Mouse (Mus musculus): Measurements from ENCODE around the gene Stk24. TPM values are rescaled to one million over a fixed set of nuclear protein-coding genes. Genes with fewer than 3 reads are reported as not detected.
A peak's percentile ranks its signal among the peaks of the same experiment; 100 is the strongest.

The Stk24 gene
- polyA plus RNA-seq, 1 experiment from 2014 or later, result 38.4 TPM

DNA sequence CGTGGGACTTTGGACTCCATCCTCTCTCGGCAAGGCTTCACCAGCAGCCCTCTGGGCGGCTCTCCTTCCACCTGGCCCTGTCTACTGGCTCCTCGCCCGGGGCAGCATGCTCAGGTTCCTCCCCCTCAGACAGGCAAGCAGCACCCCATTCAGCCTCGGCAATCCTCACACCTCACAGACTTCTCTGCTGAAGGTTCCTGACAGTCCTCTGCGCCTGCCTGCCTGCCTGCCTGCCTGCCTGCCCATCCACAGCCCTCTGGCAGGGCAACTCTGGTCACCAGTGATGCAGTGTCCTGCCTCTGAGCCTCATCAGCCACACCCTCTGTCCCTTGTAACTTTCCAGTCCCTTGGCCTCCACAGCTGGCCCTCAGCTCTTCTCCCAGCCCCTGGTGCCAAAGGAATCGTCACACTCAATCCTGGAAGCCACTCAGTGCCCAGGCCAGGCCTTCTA lies 39.8 kb downstream of the Stk24 start:
- no peaks in the 10 kb centered on the region for H3K27me3 ChIP-seq (ENCODE audit: poor library complexity, severe bottlenecking)
- WGBS, result 83% methylated on average over 8 of the region's 8 CpGs
- H3K36me3 ChIP-seq (replicated peaks), result peaks cover 31% of the 10 kb centered on the region
- H3K4me1 ChIP-seq, result peaks cover 29% of the 10 kb centered on the region
- no peaks in the 10 kb centered on the region for H3K9me3 ChIP-seq
- H3K4me3 ChIP-seq, result no peak overlapping the region
- H3K27ac ChIP-seq, result peak overlapping the region; percentile 40; the same call in 1 of the 2 replicates
- DNase-seq (ENCODE audit: extremely low spot score, low spot score), result no peak

DNA sequence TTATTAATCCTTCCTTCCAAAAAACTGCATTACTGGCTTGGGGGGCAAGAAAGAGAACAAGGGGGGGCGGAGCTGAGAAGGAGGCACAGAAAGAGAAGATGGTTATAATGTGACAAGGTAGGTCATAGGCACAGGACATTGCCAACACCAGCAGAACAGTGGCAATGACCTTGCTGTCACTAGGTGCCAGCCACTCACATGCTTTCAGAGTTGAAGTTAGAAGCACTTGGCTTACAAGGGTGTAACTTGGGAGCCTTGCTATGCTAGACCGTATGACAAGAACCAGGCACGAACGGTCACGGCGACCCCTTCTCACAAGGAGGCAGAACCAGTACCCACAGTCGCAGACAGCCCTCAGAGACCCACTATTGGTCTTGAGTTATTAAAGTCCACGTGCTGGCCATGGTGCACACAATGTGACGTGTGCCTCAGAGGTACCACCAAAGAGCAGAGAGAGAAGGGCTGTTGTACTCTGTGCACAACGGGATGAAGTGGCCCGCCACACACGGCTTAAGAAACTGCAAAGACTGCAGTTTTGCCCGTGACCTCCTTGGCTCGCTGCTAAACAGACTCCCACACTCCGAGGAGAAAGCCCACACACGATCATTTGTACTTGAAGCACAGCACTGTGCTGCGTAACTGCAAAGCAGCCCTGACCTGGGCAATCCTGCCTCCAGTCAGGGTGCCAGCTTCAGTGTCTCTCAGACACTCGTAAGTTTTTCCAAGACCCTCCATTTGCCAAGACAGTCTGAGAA lies 40.8 kb downstream of the Stk24 start:
- WGBS, result 92% methylated on average over 18 of the region's 18 CpGs

DNA sequence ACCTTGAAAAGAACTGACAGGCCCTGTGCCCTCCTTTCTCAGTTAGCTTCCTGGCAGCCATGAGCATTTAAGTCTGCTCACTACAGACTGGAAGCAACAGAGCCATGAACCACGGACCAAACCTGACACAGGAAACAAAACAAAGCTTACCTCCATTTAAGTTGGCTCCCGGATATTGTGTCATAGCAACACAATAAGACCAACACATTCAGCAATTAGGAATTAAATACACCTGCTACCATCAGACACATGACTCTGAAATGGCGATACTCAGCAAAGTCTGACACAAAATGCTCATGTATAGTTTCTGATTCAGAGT lies 49.8 kb downstream of the Stk24 start:
- H3K4me1 ChIP-seq, result peaks cover 10% of the 10 kb centered on the region
- peaks cover 36% of the 10 kb centered on the region for H3K36me3 ChIP-seq (replicated peaks)
- no peak overlapping the region for H3K4me3 ChIP-seq
- no peaks in the 10 kb centered on the region for H3K9me3 ChIP-seq
- 89% methylated on average over 3 of the region's 3 CpGs for WGBS
- no peak for DNase-seq (ENCODE audit: extremely low spot score, low spot score)
- H3K27me3 ChIP-seq (ENCODE audit: poor library complexity, severe bottlenecking), result no peaks in the 10 kb centered on the region
- no peak overlapping the region for H3K27ac ChIP-seq

More for the DNA sequence above, 40.8 kb downstream of the Stk24 start:
- DNase-seq (ENCODE audit: extremely low spot score, low spot score), result no peak
- no peaks in the 10 kb centered on the region for H3K9me3 ChIP-seq
- no peaks in the 10 kb centered on the region for H3K27me3 ChIP-seq (ENCODE audit: poor library complexity, severe bottlenecking)
- no peak overlapping the region for H3K27ac ChIP-seq
- H3K4me3 ChIP-seq, result no peak overlapping the region
- H3K4me1 ChIP-seq, result peaks cover 26% of the 10 kb centered on the region
- peaks cover 40% of the 10 kb centered on the region for H3K36me3 ChIP-seq (replicated peaks)

- no peaks in the 10 kb centered on the region for H3K27me3 ChIP-seq (ENCODE audit: poor library complexity, severe bottlenecking)
- 81% methylated on average over 5 of the region's 5 CpGs for WGBS
- H3K36me3 ChIP-seq (replicated peaks), result peaks cover 31% of the 10 kb centered on the region
- H3K9me3 ChIP-seq, result no peaks in the 10 kb centered on the region
- peaks cover 10% of the 10 kb centered on the region for H3K4me1 ChIP-seq
- no peak overlapping the region for H3K4me3 ChIP-seq
- no peak overlapping the region for H3K27ac ChIP-seq
- DNase-seq (ENCODE audit: extremely low spot score, low spot score), result no peak
These were observed 50.3 kb downstream of the Stk24 start for GRCm38 (mm10) chr14:121329401-121330089.

DNA sequence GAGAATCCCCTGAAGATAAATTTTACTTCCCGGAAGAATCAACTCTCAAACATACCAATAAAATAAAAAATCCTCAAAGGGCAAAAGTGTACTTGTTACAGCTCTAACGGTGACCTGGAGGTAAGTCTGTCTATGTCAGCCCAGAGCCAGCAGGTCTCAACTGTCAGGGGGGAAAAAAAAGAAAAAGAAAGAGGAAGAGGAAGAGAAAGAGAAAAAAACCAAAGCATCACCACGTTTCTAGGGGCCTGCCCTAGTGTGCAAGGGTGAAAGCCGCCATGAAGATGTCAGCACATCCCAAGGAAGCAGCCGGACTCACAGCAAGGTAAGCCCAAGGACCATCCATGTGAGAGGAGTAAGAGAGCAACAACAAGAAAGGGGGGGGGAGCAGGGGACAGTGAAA lies 50.9 kb downstream of the Stk24 start:
- Histone ChIP-seq H3K27ac (no peak overlapping the region), H3K4me3 (no peak overlapping the region), H3K27me3 (ENCODE audit: poor library complexity, severe bottlenecking) (no peaks in the 10 kb centered on the region), H3K9me3 (no peaks in the 10 kb centered on the region), H3K4me1 (peaks cover 10% of the 10 kb centered on the region), H3K36me3 (replicated peaks) (peaks cover 24% of the 10 kb centered on the region)
- DNase-seq (ENCODE audit: extremely low spot score, low spot score), result no peak
- WGBS, result 91% methylated on average over 5 of the region's 5 CpGs

DNA sequence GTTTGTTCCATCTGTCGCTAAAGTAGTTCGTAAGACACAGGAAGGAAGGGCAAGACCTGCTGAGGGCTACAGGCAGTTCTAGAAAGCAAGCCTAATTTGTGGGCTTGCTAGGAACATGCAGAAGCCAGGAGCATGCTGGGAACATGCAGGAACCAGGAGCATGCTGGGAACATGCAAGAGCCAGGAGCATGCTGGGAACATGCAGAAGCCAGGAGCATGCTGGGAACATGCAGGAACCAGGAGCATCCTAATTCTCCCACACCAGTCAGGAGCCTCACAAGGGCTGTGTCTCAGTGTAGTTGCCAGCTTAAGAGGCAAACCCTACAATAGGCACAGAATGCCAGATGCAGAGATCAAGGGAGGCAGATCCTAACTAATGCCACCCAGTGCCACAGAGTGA lies 53.4 kb downstream of the Stk24 start:
- Histone ChIP-seq H3K9me3 (no peaks in the 10 kb centered on the region), H3K4me1 (peaks cover 18% of the 10 kb centered on the region)

DNA sequence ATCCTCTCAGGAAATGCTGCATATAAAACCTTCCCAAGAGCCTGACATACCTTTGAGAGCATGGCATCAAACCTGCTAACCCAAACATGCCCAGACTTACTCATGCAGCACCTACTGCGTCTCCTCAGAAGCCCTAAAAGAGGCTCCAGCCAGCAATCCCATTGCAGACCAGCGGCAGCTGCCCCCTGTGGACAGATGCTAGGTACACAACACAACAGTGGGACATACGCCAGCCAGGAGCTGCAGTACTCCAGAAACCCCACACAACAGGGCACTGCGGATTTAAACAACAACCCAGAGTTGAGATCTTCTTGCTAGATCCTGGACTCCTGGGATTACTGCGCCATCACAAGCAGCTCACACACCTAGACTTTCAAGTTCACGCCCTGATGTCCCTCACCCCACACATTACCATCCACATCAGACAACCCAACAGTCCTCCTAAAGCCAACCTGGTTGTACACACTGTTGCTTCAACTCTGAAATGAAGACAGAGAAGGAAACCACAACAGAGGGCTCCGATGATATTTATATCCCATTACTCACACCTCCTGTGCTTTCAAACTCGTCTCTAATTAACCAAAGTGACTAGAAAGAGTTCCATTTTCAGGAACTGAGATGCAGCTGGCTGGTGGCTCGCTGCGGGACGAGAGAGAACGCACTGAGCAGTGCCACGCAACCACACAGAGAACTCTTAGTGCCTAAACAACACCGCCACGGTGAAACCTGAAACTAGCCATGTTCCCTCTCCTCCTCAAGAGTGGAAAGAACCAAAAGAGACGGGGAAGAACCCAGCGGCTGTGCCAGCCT lies 55.1 kb downstream of the Stk24 start:
- H3K27ac ChIP-seq, result no peak overlapping the region
- H3K4me3 ChIP-seq, result no peak overlapping the region
- no peak for DNase-seq (ENCODE audit: extremely low spot score, low spot score)
- H3K9me3 ChIP-seq, result peaks cover 3% of the 10 kb centered on the region; the same call in 1 of the 2 replicates
- H3K4me1 ChIP-seq, result peaks cover 15% of the 10 kb centered on the region
- H3K36me3 ChIP-seq (replicated peaks), result peaks cover 32% of the 10 kb centered on the region
- H3K27me3 ChIP-seq (ENCODE audit: poor library complexity, severe bottlenecking), result no peaks in the 10 kb centered on the region
- WGBS, result 90% methylated on average over 17 of the region's 17 CpGs

More for the DNA sequence above, 53.4 kb downstream of the Stk24 start:
- H3K4me3 ChIP-seq, result no peak overlapping the region
- H3K27me3 ChIP-seq (ENCODE audit: poor library complexity, severe bottlenecking), result no peaks in the 10 kb centered on the region
- H3K27ac ChIP-seq, result no peak overlapping the region
- H3K36me3 ChIP-seq (replicated peaks), result peaks cover 28% of the 10 kb centered on the region
- no peak for DNase-seq (ENCODE audit: extremely low spot score, low spot score)
- WGBS, result 93% methylated on average over 2 of the region's 2 CpGs

DNA sequence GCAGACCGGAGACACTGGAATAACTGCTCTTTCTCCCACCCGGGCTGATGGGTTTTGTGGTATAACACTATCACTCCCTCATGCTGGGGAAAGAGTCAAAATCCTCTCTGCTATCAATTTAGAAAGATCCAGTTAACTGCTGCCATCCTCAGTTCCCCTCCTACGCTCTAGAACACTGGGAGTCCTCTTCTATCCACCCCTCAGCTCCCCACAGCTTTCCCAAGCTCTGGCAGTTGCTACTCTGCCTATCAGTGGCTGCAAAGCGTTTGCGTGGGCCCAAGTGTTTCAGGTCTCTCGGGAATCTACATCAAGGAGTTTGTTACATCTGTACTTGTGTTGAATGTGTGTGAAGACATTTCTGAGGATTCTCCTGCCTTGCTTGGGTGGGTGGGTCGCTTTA lies 57.2 kb downstream of the Stk24 start:
- no peak for DNase-seq (ENCODE audit: extremely low spot score, low spot score)
- Histone ChIP-seq H3K27ac (no peak overlapping the region), H3K4me3 (no peak overlapping the region), H3K9me3 (peaks cover 3% of the 10 kb centered on the region; the same call in 1 of the 2 replicates), H3K4me1 (peaks cover 12% of the 10 kb centered on the region; the same call in 1 of the 2 replicates), H3K27me3 (ENCODE audit: poor library complexity, severe bottlenecking) (no peaks in the 10 kb centered on the region), H3K36me3 (replicated peaks) (peaks cover 19% of the 10 kb centered on the region)
- 89% methylated on average over 7 of the region's 7 CpGs for WGBS

DNA sequence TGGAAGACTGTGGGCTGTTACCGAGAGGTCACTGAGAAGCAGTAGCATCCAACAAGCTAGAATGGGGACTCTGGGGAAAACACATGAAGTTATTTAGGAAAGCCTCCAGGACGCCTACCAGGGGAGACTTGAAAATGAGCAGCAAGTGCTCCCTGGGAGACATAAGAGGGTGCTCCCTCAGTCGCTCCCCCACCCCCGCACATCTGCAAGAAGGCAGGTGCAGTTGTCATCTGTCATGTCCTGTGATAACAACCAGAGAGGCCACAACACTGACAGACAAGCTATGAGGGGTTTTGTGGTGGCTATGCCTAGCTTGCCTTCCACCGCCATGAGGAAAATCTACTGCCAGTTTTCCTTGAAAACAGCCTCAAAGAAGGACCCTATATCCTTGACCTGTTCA lies 57.7 kb downstream of the Stk24 start:
- WGBS, result 91% methylated on average over 5 of the region's 5 CpGs
- H3K27ac ChIP-seq, result no peak overlapping the region
- no peaks in the 10 kb centered on the region for H3K27me3 ChIP-seq (ENCODE audit: poor library complexity, severe bottlenecking)
- H3K4me3 ChIP-seq, result no peak overlapping the region
- H3K4me1 ChIP-seq, result peaks cover 16% of the 10 kb centered on the region
- H3K9me3 ChIP-seq, result peaks cover 3% of the 10 kb centered on the region; the same call in 1 of the 2 replicates
- DNase-seq (ENCODE audit: extremely low spot score, low spot score), result no peak
- H3K36me3 ChIP-seq (replicated peaks), result peaks cover 16% of the 10 kb centered on the region

DNA sequence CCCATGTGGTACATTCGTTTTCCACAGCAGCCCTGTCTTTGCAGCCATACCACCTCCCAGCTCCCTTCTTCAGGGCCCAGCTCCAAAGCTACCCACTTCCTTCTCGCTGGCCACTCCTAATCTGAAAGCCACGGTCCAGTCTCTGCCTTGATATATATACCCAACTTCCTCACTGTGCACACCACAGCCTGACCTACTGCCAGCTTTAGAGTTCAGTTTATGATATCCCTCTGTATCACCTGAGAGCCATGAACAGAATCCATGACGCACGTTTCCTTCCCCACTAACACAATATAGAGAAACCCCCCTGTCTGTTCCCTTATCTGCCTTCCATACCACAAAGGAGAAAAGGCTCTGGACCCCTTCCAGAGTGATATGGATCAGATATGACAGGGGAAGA lies 61.4 kb downstream of the Stk24 start:
- peaks cover 37% of the 10 kb centered on the region for H3K4me1 ChIP-seq
- H3K36me3 ChIP-seq (replicated peaks), result peaks cover 16% of the 10 kb centered on the region
- 90% methylated on average over 5 of the region's 5 CpGs for WGBS
- DNase-seq (ENCODE audit: extremely low spot score, low spot score), result no peak
- no peak overlapping the region for H3K27ac ChIP-seq
- H3K9me3 ChIP-seq, result peaks cover 3% of the 10 kb centered on the region; the same call in 1 of the 2 replicates
- H3K27me3 ChIP-seq (ENCODE audit: poor library complexity, severe bottlenecking), result no peaks in the 10 kb centered on the region
- no peak overlapping the region for H3K4me3 ChIP-seq

GRCm38 (mm10) chr14:121317312-121317671 lies 62.5 kb downstream of the Stk24 start:
- Histone ChIP-seq H3K9me3 (peaks cover 3% of the 10 kb centered on the region; the same call in 1 of the 2 replicates), H3K4me1 (peaks cover 35% of the 10 kb centered on the region), H3K4me3 (no peak overlapping the region), H3K27me3 (ENCODE audit: poor library complexity, severe bottlenecking) (no peaks in the 10 kb centered on the region), H3K27ac (peak overlapping the region; percentile 16; the same call in 1 of the 2 replicates), H3K36me3 (replicated peaks) (peaks cover 12% of the 10 kb centered on the region)
- no peak for DNase-seq (ENCODE audit: extremely low spot score, low spot score)
- 90% methylated on average over 3 of the region's 3 CpGs for WGBS

GRCm38 (mm10) chr14:121316631-121317311 lies 63.0 kb downstream of the Stk24 start:
- no peak overlapping the region for H3K4me3 ChIP-seq

More at GRCm38 (mm10) chr14:121316631-121317311, 63.0 kb downstream of the Stk24 start:
- peaks cover 3% of the 10 kb centered on the region; the same call in 1 of the 2 replicates for H3K9me3 ChIP-seq
- H3K27me3 ChIP-seq (ENCODE audit: poor library complexity, severe bottlenecking), result no peaks in the 10 kb centered on the region
- H3K27ac ChIP-seq, result peak overlapping the region; percentile 16; the same call in 1 of the 2 replicates
- peaks cover 37% of the 10 kb centered on the region for H3K4me1 ChIP-seq
- 87% methylated on average over 13 of the region's 13 CpGs for WGBS
- H3K36me3 ChIP-seq (replicated peaks), result peaks cover 7% of the 10 kb centered on the region
- DNase-seq (ENCODE audit: extremely low spot score, low spot score), result no peak

Data from forebrain, embryonic 10.5 days (tissue).